Mouse (Mus musculus) megakaryocyte, embryonic 14.5 days (primary cell): ENCODE measurements around the gene Tbc1d14.

Experiments used
- FLI1 ChIP-seq: IDR thresholded peaks from 2 replicates; pipeline ENCODE4 v1.6.1; 2012; ENCODE audit warnings: low read length, inconsistent platforms, mixed read lengths
- GATA1 ChIP-seq: IDR thresholded peaks from 3 replicates; pipeline ENCODE4 v1.6.1; 2012; ENCODE audit warnings: mixed read lengths, low read length, inconsistent platforms, borderline replicate concordance

DNA sequence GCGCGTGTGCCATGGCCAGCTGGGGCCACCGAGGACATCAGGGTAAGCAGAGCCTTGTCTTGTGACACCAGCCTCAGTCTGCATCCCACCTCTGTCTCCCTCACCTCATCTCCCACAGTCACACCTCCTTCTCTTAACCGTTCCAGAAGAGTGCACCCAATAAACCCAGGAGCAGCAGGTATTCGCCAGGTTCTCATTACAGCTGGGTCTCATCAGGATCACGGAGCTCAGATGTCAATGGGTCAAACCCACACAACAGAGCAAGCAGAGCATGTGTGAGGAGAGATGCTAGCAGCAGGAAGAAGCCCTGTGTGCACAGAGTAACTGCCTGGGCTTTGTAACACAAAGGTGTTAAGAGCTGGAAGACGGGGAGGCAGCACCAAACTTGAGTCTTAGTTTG lies 13.1 kb downstream of the Tbc1d14 start:
- TF ChIP-seq FLI1, result no peak
- no peak for TF ChIP-seq GATA1
